Mouse (Mus musculus) thymus, postnatal 10 days (tissue): ENCODE measurements around the gene Ceacam20.
"Not testable (repeated sequence)": the region's sequence is repeated elsewhere in the genome, so short reads cannot be mapped to it uniquely, and the experiment has no call there.

Source experiments
- DNase-seq, 2 experiments: peaks; one replicate each; pipeline ENCODE4 v3.0.0; 2021; ENCODE audit warnings: low spot score in 2 of 2

Ceacam20 gene

GRCm38 (mm10) chr7:19948956-19949355 is 16.3 kb upstream of the Ceacam20 start:
- no peak for DNase-seq

GRCm38 (mm10) chr7:19949996-19950395 is 15.2 kb upstream of the Ceacam20 start:
- peak; percentile 94 to 97 for DNase-seq

- DNase-seq, result peak; percentile 31 to 56
These were observed 14.6 kb upstream of the Ceacam20 start, which contains the start of gene Igsf23 for GRCm38 (mm10) chr7:19950589-19950988. Gene Igsf23 (minus strand): TSS chr7:19950756.

- no peak for DNase-seq
These were observed 12.8 kb upstream of the Ceacam20 start for GRCm38 (mm10) chr7:19952320-19952986.

- no peak for DNase-seq
These were observed 12.2 kb upstream of the Ceacam20 start for GRCm38 (mm10) chr7:19953054-19953453.

- DNase-seq, result no peak
These were observed 9.4 kb upstream of the Ceacam20 start for GRCm38 (mm10) chr7:19955861-19956260.

- DNase-seq, result peak; percentile 89 to 94
These were observed 8.9 kb upstream of the Ceacam20 start for GRCm38 (mm10) chr7:19956341-19956781.

GRCm38 (mm10) chr7:19962423-19962822 is 2.8 kb upstream of the Ceacam20 start:
- DNase-seq, result no peak

GRCm38 (mm10) chr7:19969106-19969505 is 3.9 kb downstream of the Ceacam20 start:
- DNase-seq, result no peak

- no peak for DNase-seq
These were observed 4.4 kb downstream of the Ceacam20 start for GRCm38 (mm10) chr7:19969541-19970090.

GRCm38 (mm10) chr7:19970196-19970595 is 5.0 kb downstream of the Ceacam20 start:
- no peak for DNase-seq

GRCm38 (mm10) chr7:19971516-19971915 is 6.3 kb downstream of the Ceacam20 start:
- no peak for DNase-seq

- not testable (repeated sequence) for DNase-seq
These were observed 26.0 kb downstream of the Ceacam20 start, which contains the start of gene Nlrp9b for GRCm38 (mm10) chr7:19991165-19991564. Gene Nlrp9b (plus strand): TSS chr7:19991465.

GRCm38 (mm10) chr7:19996721-19997120 is 31.5 kb downstream of the Ceacam20 start:
- DNase-seq, result not testable (repeated sequence)

- no peak for DNase-seq
These were observed 44.8 kb downstream of the Ceacam20 start for GRCm38 (mm10) chr7:20009987-20010386.
